8 mouse cellular contexts compared by ENCODE assay signal in genomic region chr5:123626631-123627030, GRCm38 (mm10). TPM values are rescaled to one million over a fixed set of nuclear protein-coding genes. Genes with fewer than 3 reads are reported as not detected.
DNase-seq lines count a peak whose midpoint lies in the region; TF ChIP-seq lines count a peak whose summit lies in the region.

No protein-coding gene starts in this region.

- H3K27ac ChIP-seq in bone marrow macrophage, adult 2 months (ENCODE audit: insufficient read depth, low read depth, low read length) = peak overlapping the region; percentile 85

- intact Hi-C loops in heart, postnatal 25 days (cut with DNase I) = loop anchor here (1.0 to 2.0 kb wide), 2 partner anchors 74 to 280 kb away; partner anchors contain the start of gene Denr

- peak; percentile 79 to 84 for DNase-seq in heart, adult 18-20 months
- no peak for DNase-seq in heart, postnatal 25 days (ENCODE audit: low spot score)
- DNase-seq in CD4-positive, CD25-positive, alpha-beta regulatory T cell, adult 2 months (ENCODE audit: low read depth, low spot score) = peak; percentile 87
- DNase-seq in forelimb bud, embryonic 11.5 days (ENCODE audit: low read depth, low spot score) = peak; percentile 60
- peak; percentile 87 for DNase-seq in kidney, postnatal 10 days
- DNase-seq in lung, postnatal 4 days = peak; percentile 69 to 83
- peak; percentile 58 to 77 for DNase-seq in spleen, postnatal 4 days (ENCODE audit: low spot score in 2 of 2)

- H3K4me1 ChIP-seq in bone marrow macrophage, adult 2 months (ENCODE audit: control insufficient read depth, insufficient read depth, low read length) = peaks cover 60% of the 10 kb centered on the region

- peak; percentile 24; the same call in 1 of the 2 replicates for TF ChIP-seq CTCF in bone marrow macrophage, adult 2 months (IDR thresholded peaks at IDR 0.05; ENCODE audit: low read depth, low read length)

- no peak for TF ChIP-seq POLR2A in bone marrow macrophage, adult 2 months (IDR thresholded peaks at IDR 0.05; ENCODE audit: borderline replicate concordance, low read depth, low read length)

- H3K4me3 ChIP-seq in bone marrow macrophage, adult 2 months (ENCODE audit: insufficient read depth, low read length) = no peak overlapping the region

RNA-seq across cellular contexts. Expression of gene Vps33a, which starts 53.8 kb away (rescaled TPM):
- 10 to 100 TPM; 27.4 to 31.8 TPM for total RNA-seq in heart, adult 18-20 months (2021)
- total RNA-seq in heart, postnatal 25 days (2021) = 10 to 100 TPM; 24.8 to 34.0 TPM
- 43.2 and 44.3 TPM in 2 replicates for polyA plus RNA-seq in bone marrow macrophage, adult 2 months (2012; ENCODE audit: insufficient read depth, insufficient read length, missing spikeins)

RNA-seq across cellular contexts. Expression of gene Clip1, which starts 57.8 kb away (rescaled TPM):
- 100 to 1,000 TPM; 173 to 179 TPM for total RNA-seq in heart, adult 18-20 months (2021)
- total RNA-seq in heart, postnatal 25 days (2021) = 100 to 1,000 TPM; 135 to 152 TPM
- 53.6 and 73.6 TPM in 2 replicates for polyA plus RNA-seq in bone marrow macrophage, adult 2 months (2012; ENCODE audit: insufficient read depth, insufficient read length, missing spikeins)
